Mouse (Mus musculus) fibroblast of lung, adult 2 months (primary cell): ENCODE data around the gene Crygb.
"Not testable (repeated sequence)": the region's sequence is repeated elsewhere in the genome, so short reads cannot be mapped to it uniquely, and the experiment has no call there.

Experiments used
- DNase-seq: peaks from one replicate; pipeline ENCODE4 v3.0.0-alpha.2; 2011; ENCODE audit warnings: low read depth

The Crygb gene

GRCm38 (mm10) chr1:65067842-65068241 is 14.2 kb downstream of the Crygb start:
- no peak for DNase-seq

GRCm38 (mm10) chr1:65064201-65064600 is 17.9 kb downstream of the Crygb start:
- no peak for DNase-seq

- no peak for DNase-seq
Measured at GRCm38 (mm10) chr1:65063352-65063751, 18.7 kb downstream of the Crygb start, which contains the start of gene Crygd. Gene Crygd, minus strand, starts transcription at chr1:65063452.

GRCm38 (mm10) chr1:65052140-65052539 is 29.9 kb downstream of the Crygb start:
- DNase-seq = no peak

- no peak for DNase-seq
Measured at GRCm38 (mm10) chr1:65051696-65052095, 30.4 kb downstream of the Crygb start.

- not testable (repeated sequence) for DNase-seq
Measured at GRCm38 (mm10) chr1:65050952-65051351, 31.1 kb downstream of the Crygb start, which contains the start of gene Cryge. Gene Cryge, minus strand, starts transcription at chr1:65051149.

GRCm38 (mm10) chr1:65048781-65049180 is 33.3 kb downstream of the Crygb start:
- no peak for DNase-seq

- no peak for DNase-seq
Measured at GRCm38 (mm10) chr1:65046401-65047109, 35.5 kb downstream of the Crygb start.

- no peak for DNase-seq
Measured at GRCm38 (mm10) chr1:65043433-65043832, 38.7 kb downstream of the Crygb start.

- no peak for DNase-seq
Measured at GRCm38 (mm10) chr1:65041837-65042236, 40.3 kb downstream of the Crygb start.

GRCm38 (mm10) chr1:65040806-65041205 is 41.3 kb downstream of the Crygb start:
- no peak for DNase-seq

GRCm38 (mm10) chr1:65039679-65040078 is 42.4 kb downstream of the Crygb start:
- DNase-seq = no peak

GRCm38 (mm10) chr1:65037542-65037941 is 44.5 kb downstream of the Crygb start:
- no peak for DNase-seq

GRCm38 (mm10) chr1:65035513-65035912 is 46.6 kb downstream of the Crygb start:
- DNase-seq = no peak

GRCm38 (mm10) chr1:65032641-65033040 is 49.4 kb downstream of the Crygb start, which contains the start of gene Akr1cl:
Gene Akr1cl, minus strand, starts transcription at chr1:65032759.
- DNase-seq = no peak
